Mouse (Mus musculus) small intestine, adult 2 months (tissue): Measurements from ENCODE around the gene Pcbp2.

Experiments
- CTCF ChIP-seq: fragments of 200-500 bp; IDR thresholded peaks from 2 replicates; pipeline ENCODE4 v1.5.1; 2012; ENCODE audit warnings: low read depth, mild to moderate bottlenecking, control low read depth, inconsistent platforms, low read length, moderate library complexity, mixed read lengths; ENCODE audit not compliant: insufficient replicate concordance, insufficient read length; ENCODE audit errors: extremely low read depth
- POLR2A ChIP-seq: fragments of 200-500 bp; IDR thresholded peaks from 2 replicates; pipeline ENCODE4 v1.6.1; 2012; ENCODE audit warnings: low read depth, mild to moderate bottlenecking, control low read depth, inconsistent platforms, low read length, moderate library complexity

DNA sequence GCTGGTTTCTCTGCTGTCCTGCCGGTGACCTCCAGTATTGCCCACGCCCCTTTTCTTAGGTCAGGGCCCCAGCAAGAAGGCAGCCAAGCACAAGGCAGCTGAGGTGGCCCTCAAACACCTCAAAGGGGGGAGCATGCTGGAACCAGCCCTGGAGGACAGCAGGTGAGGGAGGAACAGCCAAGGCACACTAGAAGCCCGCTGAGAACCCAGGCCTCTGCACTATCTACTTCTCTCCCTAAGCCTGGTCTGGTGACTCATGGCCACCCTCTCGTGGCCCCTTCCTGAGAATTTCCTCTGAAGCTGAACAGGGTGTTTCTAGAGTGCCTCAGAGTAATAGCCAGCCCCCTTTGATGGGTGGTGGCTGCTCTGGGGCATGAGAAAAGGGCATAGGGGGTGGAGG, 50.1 kb downstream of the Pcbp2 start:
- TF ChIP-seq POLR2A (no peak), CTCF (no peak)
